ENCODE assay signal across 16 mouse cellular contexts in the genomic region with DNA sequence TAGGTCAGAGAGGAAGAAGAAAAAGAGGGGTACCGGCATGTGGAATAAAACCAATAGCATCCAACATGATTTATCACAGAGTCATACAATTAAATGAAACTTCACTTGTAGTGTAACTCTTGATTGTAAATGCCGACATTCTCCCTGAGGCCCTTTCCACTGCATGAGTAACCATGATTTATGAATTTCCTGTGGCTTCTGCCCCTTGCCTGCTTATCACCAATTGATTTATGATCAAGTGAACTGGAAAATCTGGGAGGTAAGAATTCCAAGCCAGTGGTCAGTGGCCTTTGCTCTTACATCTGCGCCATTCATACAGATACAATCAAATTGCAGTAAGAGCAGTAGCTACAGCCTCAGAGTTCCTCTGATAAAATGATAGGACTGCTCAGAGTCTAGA.
"Had no signal": no experiment of that assay in that cellular context is flagged by ENCODE, and none has a peak within 500 bp of the region (broad histone marks: within the 10 kb centered on the region; RNA-seq: fewer than 3 reads in every experiment).

No protein-coding gene starts in this region.

- ATAC-seq: liver, postnatal 0 days; midbrain, embryonic 16.5 days had no signal

- H3K4me1 ChIP-seq: limb, embryonic 12.5 days; liver, embryonic 13.5 days; lung, embryonic 15.5 days; midbrain, embryonic 12.5 days had no signal

- H3K27me3 ChIP-seq: limb, embryonic 12.5 days; liver, embryonic 13.5 days; lung, embryonic 15.5 days; megakaryocyte, embryonic 14.5 days; midbrain, embryonic 12.5 days had no signal

- H3K36me3 ChIP-seq: limb, embryonic 12.5 days; liver, embryonic 13.5 days; lung, embryonic 15.5 days; midbrain, embryonic 12.5 days had no signal

- H3K4me3 ChIP-seq: limb, embryonic 12.5 days; liver, embryonic 13.5 days; lung, embryonic 15.5 days; megakaryocyte, embryonic 14.5 days; midbrain, embryonic 12.5 days had no signal

- H3K4me2 ChIP-seq: limb, embryonic 12.5 days; liver, embryonic 13.5 days; lung, embryonic 15.5 days; midbrain, embryonic 12.5 days had no signal

- H3K9ac ChIP-seq: limb, embryonic 12.5 days; liver, embryonic 13.5 days; liver, postnatal 0 days; lung, embryonic 15.5 days; midbrain, embryonic 12.5 days had no signal

- H3K9me3 ChIP-seq: limb, embryonic 12.5 days; liver, embryonic 13.5 days; lung, embryonic 15.5 days; midbrain, embryonic 12.5 days had no signal

- DNase-seq: kidney, postnatal 10 days; layer of hippocampus, adult 9-11 months; layer of hippocampus, postnatal 36 days; liver; liver, embryonic 13.5 days; liver, postnatal 0 days; lung, postnatal 14 days; right cerebral cortex, adult 18-20 months; right cerebral cortex, postnatal 25 days had no signal

- H3K27ac ChIP-seq: limb, embryonic 12.5 days; liver, embryonic 13.5 days; lung, embryonic 15.5 days; macrophage; midbrain, embryonic 12.5 days; stomach, postnatal 0 days had no signal
